14 mouse cellular contexts compared by ENCODE assay signal in genomic region chr10:60133501-60133900, GRCm38 (mm10). TPM values are rescaled to one million over a fixed set of nuclear protein-coding genes. Genes with fewer than 3 reads are reported as not detected.
DNase-seq lines count a peak whose midpoint lies in the region; ATAC-seq and TF ChIP-seq lines count a peak whose summit lies in the region.
"Had no signal": no experiment of that assay in that cellular context is flagged by ENCODE, and none has a peak within 500 bp of the region (broad histone marks: within the 10 kb centered on the region; RNA-seq: fewer than 3 reads in every experiment).

No protein-coding gene starts in this region.

- no peak for TF ChIP-seq CTCF in forebrain, postnatal 0 days (IDR thresholded peaks at IDR 0.05; ENCODE audit: low read depth)
- TF ChIP-seq CTCF in lung, embryonic 14.5 days (IDR thresholded peaks at IDR 0.05; ENCODE audit: low read depth): no peak
- TF ChIP-seq CTCF in liver, postnatal 0 days (IDR thresholded peaks at IDR 0.05; ENCODE audit: low read depth): no peak

- DNase-seq in forebrain, postnatal 0 days: no peak
- peak; percentile 18 for DNase-seq in lung, embryonic 14.5 days
- DNase-seq in lung, adult 18-20 months: no peak
- DNase-seq in liver, postnatal 0 days: no peak
- no peak for DNase-seq in left cerebral cortex, adult 18-20 months (ENCODE audit: low spot score in 2 of 2)
- DNase-seq: cerebellum, adult 11 months; gastrocnemius, postnatal 25 days; lung, adult 2 months had no signal

- H3K4me2 ChIP-seq in forebrain, postnatal 0 days (ENCODE audit: low read depth): no peak overlapping the region
- H3K4me2 ChIP-seq in forebrain, embryonic 12.5 days: no peak overlapping the region
- H3K4me2 ChIP-seq in lung, embryonic 14.5 days: no peak overlapping the region
- peak overlapping the region; percentile 22 for H3K4me2 ChIP-seq in embryonic facial prominence, embryonic 12.5 days (replicated peaks)
- 0 out of 2 replicates have a peak overlapping the region, but pooled peaks have one; percentile 1 for H3K4me2 ChIP-seq in limb, embryonic 15.5 days
- H3K4me2 ChIP-seq in liver, postnatal 0 days (ENCODE audit: low read depth, low read length): no peak overlapping the region
- H3K4me2 ChIP-seq: hindbrain, embryonic 15.5 days had no signal

- 45% methylated on average over 5 of the region's 6 CpGs for WGBS in forebrain, postnatal 0 days
- 37% methylated on average over 6 of the region's 6 CpGs for WGBS in forebrain, embryonic 12.5 days
- WGBS in lung, embryonic 14.5 days: 23% methylated on average over 6 of the region's 6 CpGs
- 18% methylated on average over 6 of the region's 6 CpGs for WGBS in embryonic facial prominence, embryonic 12.5 days
- 24% methylated on average over 6 of the region's 6 CpGs for whole genome bisulfite sequencing in limb, embryonic 15.5 days
- 33% methylated on average over 6 of the region's 6 CpGs for WGBS in liver, postnatal 0 days (ENCODE audit: insufficient replicate concordance)

- no peaks in the 10 kb centered on the region for H3K4me1 ChIP-seq in forebrain, postnatal 0 days (ENCODE audit: insufficient read depth)
- H3K4me1 ChIP-seq in forebrain, embryonic 12.5 days: peaks cover 5% of the 10 kb centered on the region; the same call in 1 of the 2 replicates
- peaks cover 10% of the 10 kb centered on the region for H3K4me1 ChIP-seq in lung, embryonic 14.5 days (ENCODE audit: insufficient read depth)
- H3K4me1 ChIP-seq in embryonic facial prominence, embryonic 12.5 days: peaks cover 12% of the 10 kb centered on the region
- H3K4me1 ChIP-seq in limb, embryonic 15.5 days: peaks cover 14% of the 10 kb centered on the region
- H3K4me1 ChIP-seq in liver, postnatal 0 days (ENCODE audit: insufficient read depth): peaks cover 3% of the 10 kb centered on the region; the same call in 1 of the 2 replicates
- H3K4me1 ChIP-seq: hindbrain, embryonic 15.5 days had no signal

- peak; percentile 12; the same call in 1 of the 2 replicates for ATAC-seq in forebrain, postnatal 0 days
- no peak for ATAC-seq in forebrain, embryonic 12.5 days (ENCODE audit: low FRiP score)
- ATAC-seq in lung, embryonic 14.5 days (ENCODE audit: insufficient read depth): peak; percentile 33; the same call in 1 of the 2 replicates
- ATAC-seq in embryonic facial prominence, embryonic 12.5 days (ENCODE audit: insufficient number of reproducible peaks, insufficient read depth, low FRiP score, low TSS enrichment): no peak
- no peak for ATAC-seq in limb, embryonic 15.5 days (ENCODE audit: insufficient number of reproducible peaks, low FRiP score, low TSS enrichment, low read depth)
- ATAC-seq in liver, postnatal 0 days: no peak
- ATAC-seq: forebrain, embryonic 14.5 days had no signal

- no peaks in the 10 kb centered on the region for H3K9me3 ChIP-seq in forebrain, postnatal 0 days (ENCODE audit: low read length)
- H3K9me3 ChIP-seq in forebrain, embryonic 12.5 days: no peaks in the 10 kb centered on the region
- no peaks in the 10 kb centered on the region for H3K9me3 ChIP-seq in lung, embryonic 14.5 days (ENCODE audit: low read depth, low read length)
- H3K9me3 ChIP-seq in embryonic facial prominence, embryonic 12.5 days: no peaks in the 10 kb centered on the region
- no peaks in the 10 kb centered on the region for H3K9me3 ChIP-seq in limb, embryonic 15.5 days
- H3K9me3 ChIP-seq in liver, postnatal 0 days (ENCODE audit: low read length): no peaks in the 10 kb centered on the region
- H3K9me3 ChIP-seq: heart, embryonic 13.5 days; hindbrain, embryonic 15.5 days had no signal

- H3K27me3 ChIP-seq in forebrain, postnatal 0 days (ENCODE audit: insufficient read depth, low read length): no peaks in the 10 kb centered on the region
- H3K27me3 ChIP-seq in forebrain, embryonic 12.5 days: no peaks in the 10 kb centered on the region
- no peaks in the 10 kb centered on the region for H3K27me3 ChIP-seq in lung, embryonic 14.5 days (ENCODE audit: insufficient read depth, low read length)
- H3K27me3 ChIP-seq in embryonic facial prominence, embryonic 12.5 days: no peaks in the 10 kb centered on the region
- H3K27me3 ChIP-seq in limb, embryonic 15.5 days: no peaks in the 10 kb centered on the region
- H3K27me3 ChIP-seq in liver, postnatal 0 days (ENCODE audit: insufficient read depth, low read length): no peaks in the 10 kb centered on the region
- H3K27me3 ChIP-seq: hindbrain, embryonic 15.5 days had no signal

- no peak overlapping the region for H3K9ac ChIP-seq in forebrain, postnatal 0 days
- H3K9ac ChIP-seq in forebrain, embryonic 12.5 days: no peak overlapping the region
- H3K9ac ChIP-seq in lung, embryonic 14.5 days: no peak overlapping the region
- H3K9ac ChIP-seq in embryonic facial prominence, embryonic 12.5 days: no peak overlapping the region
- no peak overlapping the region for H3K9ac ChIP-seq in limb, embryonic 15.5 days
- H3K9ac ChIP-seq in liver, postnatal 0 days (replicated peaks): no peak overlapping the region
- H3K9ac ChIP-seq: heart, embryonic 13.5 days; hindbrain, embryonic 15.5 days had no signal

- H3K36me3 ChIP-seq in forebrain, postnatal 0 days (ENCODE audit: insufficient read depth): peaks cover 39% of the 10 kb centered on the region
- no peaks in the 10 kb centered on the region for H3K36me3 ChIP-seq in forebrain, embryonic 12.5 days (replicated peaks)
- H3K36me3 ChIP-seq in lung, embryonic 14.5 days (ENCODE audit: insufficient read depth): no peaks in the 10 kb centered on the region
- no peaks in the 10 kb centered on the region for H3K36me3 ChIP-seq in embryonic facial prominence, embryonic 12.5 days
- H3K36me3 ChIP-seq in limb, embryonic 15.5 days: peaks cover 7% of the 10 kb centered on the region; the same call in 1 of the 2 replicates
- H3K36me3 ChIP-seq in liver, postnatal 0 days (replicated peaks; ENCODE audit: insufficient read depth, low read length): no peaks in the 10 kb centered on the region
- H3K36me3 ChIP-seq: heart, embryonic 13.5 days had no signal

- TF ChIP-seq EP300 in liver, postnatal 0 days (IDR thresholded peaks at IDR 0.05; ENCODE audit: low read depth): no peak

- no peak overlapping the region for H3K4me3 ChIP-seq in forebrain, postnatal 0 days (ENCODE audit: low read depth, low read length)
- no peak overlapping the region for H3K4me3 ChIP-seq in forebrain, embryonic 12.5 days (replicated peaks)
- H3K4me3 ChIP-seq in lung, embryonic 14.5 days (ENCODE audit: low read depth, low read length): no peak overlapping the region
- H3K4me3 ChIP-seq in embryonic facial prominence, embryonic 12.5 days: no peak overlapping the region
- no peak overlapping the region for H3K4me3 ChIP-seq in limb, embryonic 15.5 days
- H3K4me3 ChIP-seq in liver, postnatal 0 days (ENCODE audit: low read depth, low read length): no peak overlapping the region
- H3K4me3 ChIP-seq: heart, embryonic 13.5 days; hindbrain, embryonic 15.5 days had no signal

- H3K27ac ChIP-seq in forebrain, postnatal 0 days (ENCODE audit: low read depth, low read length): no peak overlapping the region
- H3K27ac ChIP-seq in forebrain, embryonic 12.5 days: no peak overlapping the region
- no peak overlapping the region for H3K27ac ChIP-seq in lung, embryonic 14.5 days (ENCODE audit: low read depth)
- peak overlapping the region; percentile 60 for H3K27ac ChIP-seq in embryonic facial prominence, embryonic 12.5 days
- H3K27ac ChIP-seq in limb, embryonic 15.5 days: no peak overlapping the region
- no peak overlapping the region for H3K27ac ChIP-seq in liver, postnatal 0 days (ENCODE audit: low read depth)
- H3K27ac ChIP-seq: heart, embryonic 13.5 days; hindbrain, embryonic 15.5 days had no signal

RNA-seq across cellular contexts. Expression of gene Spock2, which starts 27.5 kb away (rescaled TPM):
- 156 and 215 TPM in 2 replicates for total RNA-seq in forebrain, postnatal 0 days (2014; rRNA removed)
- 50.7 and 84.8 TPM in 2 replicates for polyA plus RNA-seq in forebrain, postnatal 0 days (2015; fragmentation: Nextera tagmentation; extraction: Ambion mirVana)
- 13.2 and 14.3 TPM in 2 replicates for polyA plus RNA-seq in forebrain, embryonic 12.5 days (2016; fragmentation: Nextera tagmentation; extraction: Ambion mirVana)
- 1.2 and 1.3 TPM in 2 replicates for polyA plus RNA-seq in lung, embryonic 14.5 days (2014; fragmentation: Nextera tagmentation; extraction: Ambion mirVana)
- 10.8 and 11.7 TPM in 2 replicates for polyA plus RNA-seq in embryonic facial prominence, embryonic 12.5 days (2016; fragmentation: Nextera tagmentation; extraction: Ambion mirVana)
- polyA plus RNA-seq in limb, embryonic 15.5 days (2015; fragmentation: Nextera tagmentation; extraction: Ambion mirVana): 11.0 and 11.6 TPM in 2 replicates
- polyA plus RNA-seq in liver, postnatal 0 days (2015; fragmentation: Nextera tagmentation; extraction: Ambion mirVana): 0.09 and 0.11 TPM in 2 replicates
- total RNA-seq in left cerebral cortex, adult 18-20 months (2021): 100 to 1,000 TPM; 536 to 539 TPM

Comparison
In these comparisons a context has a peak if more than half of its experiments do, and no peak if none do; other contexts are left out.
1. ATAC-seq: peak in forebrain, postnatal 0 days (single experiment) and lung, embryonic 14.5 days (single experiment); none in forebrain, embryonic 12.5 days (single experiment), embryonic facial prominence, embryonic 12.5 days (single experiment), limb, embryonic 15.5 days (single experiment) and liver, postnatal 0 days (single experiment).
2. H3K4me2 ChIP-seq: peak in embryonic facial prominence, embryonic 12.5 days (single experiment) and limb, embryonic 15.5 days (single experiment); none in forebrain, postnatal 0 days (single experiment), forebrain, embryonic 12.5 days (single experiment), lung, embryonic 14.5 days (single experiment) and liver, postnatal 0 days (single experiment).